Mouse (Mus musculus) embryonic facial prominence, embryonic 11.5 days (tissue): Measurements from ENCODE around the gene Adam15. TPM values are rescaled to one million over a fixed set of nuclear protein-coding genes. Genes with fewer than 3 reads are reported as not detected.
A peak's percentile ranks its signal among the peaks of the same experiment; 100 is the strongest.

Experiments
- ATAC-seq: fragments of 200-750 bp; cut with Nextera tagmentation; replicated peaks from 2 replicates; pipeline ENCODE4 v1.8.0; 2017; ENCODE audit warnings: low read depth; ENCODE audit not compliant: insufficient number of reproducible peaks, low FRiP score, low TSS enrichment
- DNase-seq: peaks from one replicate; pipeline ENCODE4 v3.0.0-alpha.2; 2015; ENCODE audit warnings: low spot score
- H3K27ac ChIP-seq: fragments of 300-500 bp; sonication (generic); replicated peaks from 2 replicates; pipeline ENCODE4 v1.5.1; 2014; ENCODE audit warnings: mild to moderate bottlenecking, low read depth, low read length, control low read depth
- H3K27me3 ChIP-seq: fragments of 300-500 bp; sonication (generic); 2 replicates; pipeline ENCODE4 v1.6.1; 2014; ENCODE audit warnings: mild to moderate bottlenecking, low read length, moderate library complexity, mixed read lengths; ENCODE audit not compliant: control insufficient read depth, insufficient read depth
- H3K36me3 ChIP-seq: fragments of 300-500 bp; sonication (generic); replicated peaks from 2 replicates; pipeline ENCODE4 v1.6.1; 2014; ENCODE audit warnings: low read depth, mild to moderate bottlenecking, low read length, moderate library complexity, mixed read lengths; ENCODE audit not compliant: control insufficient read depth, insufficient read depth
- H3K4me1 ChIP-seq: fragments of 300-500 bp; sonication (generic); 2 replicates; pipeline ENCODE4 v1.6.1; 2014; ENCODE audit warnings: low read length, mixed read lengths; ENCODE audit not compliant: control insufficient read depth, insufficient read depth
- H3K4me2 ChIP-seq: fragments of 300-500 bp; sonication (generic); 2 replicates; pipeline ENCODE4 v1.6.1; 2014; ENCODE audit warnings: low read depth, mild to moderate bottlenecking, control low read depth, low read length, moderate library complexity
- H3K4me3 ChIP-seq: fragments of 300-500 bp; sonication (generic); 2 replicates; pipeline ENCODE4 v1.5.1; 2014; ENCODE audit warnings: low read depth, low read length, control low read depth
- H3K9ac ChIP-seq: fragments of 300-500 bp; sonication (generic); replicated peaks from 2 replicates; pipeline ENCODE4 v1.6.1; 2014; ENCODE audit warnings: mild to moderate bottlenecking, control low read depth, low read length
- H3K9me3 ChIP-seq: fragments of 300-500 bp; sonication (generic); replicated peaks from 2 replicates; pipeline ENCODE4 v1.6.1; 2016; ENCODE audit warnings: mild to moderate bottlenecking, low read length, inconsistent platforms, mixed read lengths; ENCODE audit not compliant: control insufficient read depth
- WGBS: fragments of 180-500 bp; shearing (Covaris S2); extraction: QIAGEN DNeasy Blood & Tissue Kit; methylation state at CpG from one replicate; pipeline ENCODE4 v1.1.7; 2014; 5-methylcytosine and 5-hydroxymethylcytosine counted together
- polyA plus RNA-seq: library from polyadenylated mRNA; unstranded; fragments of >200 nt; fragmentation: Nextera tagmentation; extraction: Ambion mirVana; gene quantifications from 2 replicates; pipeline ENCODE4 v1.2.1, GENCODE M21; 2014

Adam15 gene
- polyA plus RNA-seq, 1 experiment from 2014 or later = 17.8 TPM

- Histone ChIP-seq H3K27ac (0 out of 2 replicates have a peak overlapping the region, but pooled peaks have one; percentile 31), H3K9ac (peak overlapping the region; percentile 56), H3K4me1 (peaks cover 17% of the 10 kb centered on the region), H3K4me3 (peak overlapping the region; percentile 57), H3K9me3 (no peaks in the 10 kb centered on the region), H3K4me2 (peak overlapping the region; percentile 93), H3K36me3 (no peaks in the 10 kb centered on the region), H3K27me3 (peaks cover 40% of the 10 kb centered on the region)
- ATAC-seq = no peak
- peak; percentile 26 for DNase-seq
- WGBS = under 1% methylated on average over 56 of the region's 66 CpGs
Observed at GRCm38 (mm10) chr3:89321183-89322130, 28.3 kb downstream of the Adam15 start.

- under 1% methylated on average over 36 of the region's 41 CpGs for WGBS
- Histone ChIP-seq H3K9ac (peak overlapping the region; percentile 56), H3K4me1 (peaks cover 25% of the 10 kb centered on the region)
Observed at GRCm38 (mm10) chr3:89320581-89321182, 29.1 kb downstream of the Adam15 start.

GRCm38 (mm10) chr3:89319591-89320350, 30.0 kb downstream of the Adam15 start:
- no peak for ATAC-seq
- H3K27me3 ChIP-seq = peaks cover 44% of the 10 kb centered on the region

More at GRCm38 (mm10) chr3:89320581-89321182, 29.1 kb downstream of the Adam15 start:
- Histone ChIP-seq H3K27ac (0 out of 2 replicates have a peak overlapping the region, but pooled peaks have one; percentile 31), H3K4me2 (peak overlapping the region; percentile 93), H3K36me3 (no peaks in the 10 kb centered on the region), H3K9me3 (no peaks in the 10 kb centered on the region), H3K27me3 (peaks cover 44% of the 10 kb centered on the region), H3K4me3 (peak overlapping the region; percentile 57)
- DNase-seq (peak; percentile 80), ATAC-seq (no peak)

GRCm38 (mm10) chr3:89318971-89319590, 30.7 kb downstream of the Adam15 start:
- Histone ChIP-seq H3K9ac (peak overlapping the region; percentile 51; the same call in 1 of the 2 replicates), H3K4me3 (peak overlapping the region; percentile 37), H3K4me1 (peaks cover 31% of the 10 kb centered on the region), H3K4me2 (peak overlapping the region; percentile 85), H3K27ac (no peak overlapping the region), H3K9me3 (no peaks in the 10 kb centered on the region), H3K27me3 (peaks cover 44% of the 10 kb centered on the region), H3K36me3 (no peaks in the 10 kb centered on the region)
- 4% methylated on average over 21 of the region's 21 CpGs for WGBS
- DNase-seq = no peak
- ATAC-seq = no peak

More at GRCm38 (mm10) chr3:89319591-89320350, 30.0 kb downstream of the Adam15 start:
- no peaks in the 10 kb centered on the region for H3K36me3 ChIP-seq
- WGBS = 3% methylated on average over 58 of the region's 58 CpGs
- H3K9me3 ChIP-seq = no peaks in the 10 kb centered on the region
- H3K4me2 ChIP-seq = peak overlapping the region; percentile 85
- peaks cover 31% of the 10 kb centered on the region for H3K4me1 ChIP-seq
- H3K4me3 ChIP-seq = peak overlapping the region; percentile 37
- H3K27ac ChIP-seq = no peak overlapping the region
- H3K9ac ChIP-seq = peak overlapping the region; percentile 51
- peak; percentile 46 for DNase-seq

- no peak for DNase-seq
- peaks cover 31% of the 10 kb centered on the region for H3K4me1 ChIP-seq
- H3K27me3 ChIP-seq = peaks cover 44% of the 10 kb centered on the region
- WGBS = 60% methylated on average over 8 of the region's 8 CpGs
- H3K4me3 ChIP-seq = no peak overlapping the region
- no peaks in the 10 kb centered on the region for H3K36me3 ChIP-seq
- H3K4me2 ChIP-seq = no peak overlapping the region
- no peaks in the 10 kb centered on the region for H3K9me3 ChIP-seq
- H3K9ac ChIP-seq = no peak overlapping the region
- H3K27ac ChIP-seq = no peak overlapping the region
- ATAC-seq = no peak
Observed at GRCm38 (mm10) chr3:89318316-89318715, 31.5 kb downstream of the Adam15 start.

GRCm38 (mm10) chr3:89317246-89317645, 32.5 kb downstream of the Adam15 start:
- peaks cover 31% of the 10 kb centered on the region for H3K4me1 ChIP-seq
- H3K36me3 ChIP-seq = no peaks in the 10 kb centered on the region
- H3K9ac ChIP-seq = no peak overlapping the region
- H3K27ac ChIP-seq = no peak overlapping the region
- 58% methylated on average over 6 of the region's 6 CpGs for WGBS
- DNase-seq = no peak
- H3K4me3 ChIP-seq = no peak overlapping the region
- H3K27me3 ChIP-seq = peaks cover 42% of the 10 kb centered on the region
- no peaks in the 10 kb centered on the region for H3K9me3 ChIP-seq
- ATAC-seq = no peak
- no peak overlapping the region; the same call in 1 of the 2 replicates for H3K4me2 ChIP-seq

GRCm38 (mm10) chr3:89316833-89317232, 33.0 kb downstream of the Adam15 start:
- H3K9me3 ChIP-seq = no peaks in the 10 kb centered on the region
- no peak overlapping the region for H3K4me3 ChIP-seq
- H3K4me1 ChIP-seq = peaks cover 31% of the 10 kb centered on the region
- DNase-seq (peak; percentile 94), ATAC-seq (no peak)
- no peaks in the 10 kb centered on the region for H3K36me3 ChIP-seq
- no peak overlapping the region for H3K9ac ChIP-seq
- H3K27me3 ChIP-seq = peaks cover 39% of the 10 kb centered on the region
- WGBS = 0% methylated on average over 4 of the region's 4 CpGs
- H3K4me2 ChIP-seq = peak overlapping the region; percentile 7
- H3K27ac ChIP-seq = no peak overlapping the region
